In the genomic region with DNA sequence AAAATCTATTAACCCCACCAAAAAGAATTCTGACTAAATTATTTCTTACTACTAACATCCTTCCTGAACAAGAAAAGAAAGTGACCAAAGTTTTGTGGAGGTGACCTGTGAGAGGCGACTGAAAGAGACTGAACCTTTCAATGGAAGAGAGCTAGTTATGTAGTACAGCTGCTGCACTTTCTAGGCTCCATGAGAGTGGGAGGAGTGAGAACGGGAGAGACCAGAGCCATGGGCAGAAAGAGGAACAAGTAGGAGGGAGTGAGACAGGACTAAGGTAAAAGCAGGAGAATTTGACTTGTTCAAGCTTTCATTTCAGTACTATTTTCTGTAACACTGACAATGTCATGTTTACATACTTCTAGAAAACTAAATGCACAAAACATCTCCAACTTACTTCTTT, we compare ENCODE assay signal across 32 mouse cellular contexts. TPM values are rescaled to one million over a fixed set of nuclear protein-coding genes. Genes with fewer than 3 reads are reported as not detected.
A peak's percentile ranks its signal among the peaks of the same experiment; 100 is the strongest.
DNase-seq lines count a peak whose midpoint lies in the region; TF ChIP-seq lines count a peak whose summit lies in the region.
"Had no signal": no experiment of that assay in that cellular context is flagged by ENCODE, and none has a peak within 500 bp of the region (broad histone marks: within the 10 kb centered on the region; RNA-seq: fewer than 3 reads in every experiment).

No protein-coding gene starts in this region.

- no peak for TF ChIP-seq CTCF in testis, adult 2 months (IDR thresholded peaks at IDR 0.05; ENCODE audit: control insufficient read depth, insufficient read depth, insufficient replicate concordance, low read depth, low read length)

- H3K4me3 ChIP-seq in testis, adult 2 months (ENCODE audit: control insufficient read depth, low read depth, low read length): peak overlapping the region; percentile 79
- H3K4me3 ChIP-seq: embryonic facial prominence, embryonic 10.5 days; embryonic facial prominence, embryonic 13.5 days; erythroblast, embryonic 14.5 days; forebrain, embryonic 12.5 days; forebrain, embryonic 15.5 days; heart, embryonic 12.5 days; heart, embryonic 15.5 days; hindbrain, embryonic 10.5 days; hindbrain, embryonic 13.5 days had no signal

- TF ChIP-seq POLR2A in testis, adult 2 months (IDR thresholded peaks at IDR 0.05; ENCODE audit: control insufficient read depth, low read depth, low read length): no peak

- DNase-seq in frontal cortex, postnatal 36 days (ENCODE audit: low spot score in 2 of 2): peak; percentile 19 to 59
- no peak for DNase-seq in frontal cortex, postnatal 10 days (ENCODE audit: low spot score in 2 of 2)
- DNase-seq in left cerebral cortex, postnatal 36 days (ENCODE audit: low spot score in 2 of 2): peak; percentile 23 to 27
- DNase-seq in left cerebral cortex, adult 8-10 months (ENCODE audit: low spot score in 2 of 2): no peak
- DNase-seq in testis, postnatal 10 days (ENCODE audit: low spot score): no peak
- DNase-seq in urinary bladder, postnatal 25 days (ENCODE audit: low spot score): no peak
- DNase-seq: adrenal gland, adult 2 months; adrenal gland, postnatal 14 days; cerebellum, adult 11-12 months; cerebellum, adult 8-10 months; cerebellum, postnatal 10 days; cerebellum, postnatal 36 days; embryo, embryonic 11 days; gastrocnemius, postnatal 25 days; heart, adult 18-20 months; heart, postnatal 10 days; heart, postnatal 36 days had no signal

- peak overlapping the region; percentile 72 for H3K27ac ChIP-seq in testis, adult 2 months (ENCODE audit: control insufficient read depth, insufficient read depth, low read depth, low read length)
- H3K27ac ChIP-seq: embryonic facial prominence, embryonic 10.5 days; embryonic facial prominence, embryonic 13.5 days; forebrain, embryonic 12.5 days; forebrain, embryonic 15.5 days; heart, embryonic 15.5 days; hindbrain, embryonic 10.5 days; hindbrain, embryonic 13.5 days had no signal

- H3K36me3 ChIP-seq in testis, adult 2 months (ENCODE audit: control insufficient read depth, insufficient read depth, low read length): peaks cover 10% of the 10 kb centered on the region

- H3K27me3 ChIP-seq in testis, adult 2 months (ENCODE audit: control insufficient read depth, insufficient read depth, low read length): no peaks in the 10 kb centered on the region
- H3K27me3 ChIP-seq: embryonic facial prominence, embryonic 13.5 days; forebrain, embryonic 12.5 days; forebrain, embryonic 15.5 days; heart, embryonic 12.5 days; heart, embryonic 15.5 days; hindbrain, embryonic 13.5 days had no signal

- peaks cover 2% of the 10 kb centered on the region; the same call in 1 of the 2 replicates for H3K4me1 ChIP-seq in testis, adult 2 months (ENCODE audit: control insufficient read depth, insufficient read depth, low read length)

- intact Hi-C loops in left cerebral cortex, postnatal 36 days (cut with DNase I): no loop called here

RNA-seq across cellular contexts. Expression of a gene that starts 8.2 kb away (rescaled TPM):
- 100 to 1,000 TPM; 143 to 168 TPM for total RNA-seq in left cerebral cortex, postnatal 36 days (2021)
- 100 to 1,000 TPM; 142 to 157 (median 154) TPM for total RNA-seq in left cerebral cortex, adult 8-10 months (2022)
- polyA plus RNA-seq in testis, adult 2 months (2012; rRNA removed): 52.2 and 56.7 TPM in 2 replicates

RNA-seq across cellular contexts. Expression of a gene that starts 26.1 kb away (rescaled TPM):
- 1 to 10 TPM; 5.4 to 5.8 TPM for total RNA-seq in left cerebral cortex, postnatal 36 days (2021)
- total RNA-seq in left cerebral cortex, adult 8-10 months (2022): 1 to 10 TPM; 4.7 to 6.8 (median 5.7) TPM
- polyA plus RNA-seq in testis, adult 2 months (2012; rRNA removed): 212 and 245 TPM in 2 replicates

RNA-seq across cellular contexts. Expression of a gene that starts 32.8 kb away (rescaled TPM):
- not detected for total RNA-seq in left cerebral cortex, postnatal 36 days (2021)
- not detected for total RNA-seq in left cerebral cortex, adult 8-10 months (2022)
- polyA plus RNA-seq in testis, adult 2 months (2012; rRNA removed): 1.4 and 1.5 TPM in 2 replicates
- total RNA-seq: adrenal gland, adult 2 months; adrenal gland, postnatal 14 days; gastrocnemius, adult 8-10 months; gastrocnemius, postnatal 25 days; heart, adult 18-20 months; heart, postnatal 10 days; heart, postnatal 36 days; MEL had no signal
- polyA plus RNA-seq: C2C12; CD4-positive, CD25-positive, alpha-beta regulatory T cell, adult 4 months; cortical plate, adult 2 months; erythroblast, embryonic 14.5 days; heart, embryonic 12.5 days had no signal

RNA-seq across cellular contexts. Expression of a gene that starts 40.4 kb away (rescaled TPM):
- 100 to 1,000 TPM; 134 to 147 TPM for total RNA-seq in left cerebral cortex, postnatal 36 days (2021)
- total RNA-seq in left cerebral cortex, adult 8-10 months (2022): 100 to 1,000 TPM; 150 to 177 (median 154) TPM
- 50.1 and 64.9 TPM in 2 replicates for polyA plus RNA-seq in testis, adult 2 months (2012; rRNA removed)
- total RNA-seq: MEL had no signal
- polyA plus RNA-seq: C2C12 had no signal

Comparison
In these comparisons a context has a peak if more than half of its experiments do, and no peak if none do; other contexts are left out.
1. DNase-seq: peak in frontal cortex, postnatal 36 days (2 of 2) and left cerebral cortex, postnatal 36 days (2 of 2); none in frontal cortex, postnatal 10 days (0 of 2), left cerebral cortex, adult 8-10 months (0 of 2), testis, postnatal 10 days (single experiment) and urinary bladder, postnatal 25 days (single experiment).